Mouse (Mus musculus): ENCODE measurements around the gene Dnajc22.
"Not testable (repeated sequence)": the region's sequence is repeated elsewhere in the genome, so short reads cannot be mapped to it uniquely, and the experiment has no call there.

Dnajc22 gene

DNA sequence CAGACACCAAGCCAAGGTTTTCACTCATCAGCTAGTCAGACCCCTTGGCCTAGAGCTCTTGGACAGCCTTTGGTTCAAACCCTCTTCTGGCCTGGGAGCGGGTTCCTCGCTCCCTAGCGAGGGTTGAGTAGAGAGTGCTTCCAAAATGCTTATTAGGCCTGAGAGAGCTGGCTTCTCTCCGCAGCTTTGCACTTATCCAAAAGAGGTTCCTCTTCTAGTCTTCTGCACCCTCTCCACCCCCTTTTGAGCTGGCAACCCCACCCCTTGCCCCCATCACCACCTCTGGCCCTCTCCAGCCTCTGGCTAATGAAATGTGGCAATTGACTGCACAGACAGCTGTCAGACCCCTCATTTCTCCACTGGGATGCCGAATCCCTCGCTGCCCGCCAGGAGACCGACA lies at the start of gene Dnajc22:
Dnajc22 (plus strand) TSS at position 301 of the 400 bp plus-strand sequence.
- no peak for DNase-seq (ENCODE audit: low spot score in 2 of 2)

DNA sequence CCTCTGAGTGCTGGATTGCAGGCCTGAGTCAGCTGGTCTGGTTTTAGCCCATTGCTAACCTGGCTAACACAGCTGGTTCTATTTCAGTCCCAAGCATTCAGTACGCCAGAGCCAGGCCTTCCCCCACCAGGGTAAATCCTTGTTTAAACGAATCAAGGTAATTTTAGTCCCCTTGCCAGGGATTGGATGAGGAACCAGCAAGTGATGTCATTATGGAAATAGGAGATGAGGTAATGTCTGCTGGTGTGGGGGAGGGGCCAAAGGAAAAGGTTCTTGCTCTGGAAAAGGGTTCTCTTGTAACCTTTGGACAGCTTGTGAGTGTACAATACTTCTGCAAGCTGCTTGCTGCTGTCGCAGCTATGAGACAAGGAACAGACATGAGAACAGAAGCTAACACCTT lies 48.1 kb upstream of the Dnajc22 start:
- DNase-seq (ENCODE audit: low spot score in 2 of 2) = no peak

DNA sequence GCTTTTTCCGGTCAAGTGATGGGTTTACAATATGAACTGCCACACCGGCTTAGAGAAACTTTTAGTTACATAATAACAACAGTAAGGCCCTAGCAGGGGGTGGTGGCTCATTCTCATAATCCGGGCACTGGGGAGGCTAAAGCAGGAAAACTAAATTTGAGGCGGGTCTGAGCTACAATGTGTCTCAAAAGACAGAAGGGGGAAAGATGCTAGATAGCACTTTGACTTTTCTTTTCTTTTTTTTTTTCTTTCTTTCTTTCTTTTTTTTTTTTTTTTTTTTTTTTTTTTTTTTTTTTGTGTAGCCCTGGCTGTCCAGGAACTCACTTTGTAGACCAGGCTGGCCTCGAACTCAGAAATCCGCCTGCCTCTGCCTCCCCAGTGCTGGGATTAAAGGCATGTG lies 47.2 kb upstream of the Dnajc22 start:
- not testable (repeated sequence) for DNase-seq (ENCODE audit: low spot score in 2 of 2)

DNA sequence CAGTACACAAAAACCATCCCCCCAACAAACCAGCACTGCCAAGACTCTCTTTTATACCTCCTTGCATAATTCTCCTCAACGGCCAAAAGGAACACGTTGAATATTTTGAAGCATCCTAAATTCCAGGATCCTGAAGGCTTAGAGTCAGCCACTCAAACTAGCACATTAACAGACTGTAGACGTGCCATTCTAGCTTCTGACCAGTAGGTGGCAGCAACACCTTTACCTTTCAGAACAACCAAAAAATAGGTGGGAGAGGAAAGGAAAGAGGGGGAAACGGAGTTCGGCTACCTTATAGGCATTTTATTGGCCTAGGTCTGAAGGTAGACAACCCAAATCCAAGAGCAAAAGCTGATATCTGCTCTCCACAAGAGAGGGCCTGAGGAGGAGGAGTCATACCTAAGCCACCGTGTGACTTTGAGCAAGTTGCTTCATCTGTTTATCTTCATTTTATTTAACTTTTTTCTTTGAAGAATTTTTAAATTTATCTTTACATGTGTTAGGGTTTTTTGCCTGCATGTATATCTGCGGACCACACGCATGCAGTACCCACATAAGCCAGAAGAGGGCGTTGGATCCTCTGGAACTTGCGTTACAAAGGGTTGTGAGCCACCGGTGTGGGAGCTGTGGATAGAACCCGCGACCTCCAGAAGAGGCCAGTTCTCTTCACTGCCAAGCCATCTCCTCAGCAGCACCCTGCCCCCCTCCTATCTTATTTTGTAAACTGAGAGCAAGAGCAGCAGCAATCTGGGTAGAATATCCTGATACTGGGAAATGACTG lies 43.3 kb upstream of the Dnajc22 start:
- no peak for DNase-seq (ENCODE audit: low spot score in 2 of 2)

DNA sequence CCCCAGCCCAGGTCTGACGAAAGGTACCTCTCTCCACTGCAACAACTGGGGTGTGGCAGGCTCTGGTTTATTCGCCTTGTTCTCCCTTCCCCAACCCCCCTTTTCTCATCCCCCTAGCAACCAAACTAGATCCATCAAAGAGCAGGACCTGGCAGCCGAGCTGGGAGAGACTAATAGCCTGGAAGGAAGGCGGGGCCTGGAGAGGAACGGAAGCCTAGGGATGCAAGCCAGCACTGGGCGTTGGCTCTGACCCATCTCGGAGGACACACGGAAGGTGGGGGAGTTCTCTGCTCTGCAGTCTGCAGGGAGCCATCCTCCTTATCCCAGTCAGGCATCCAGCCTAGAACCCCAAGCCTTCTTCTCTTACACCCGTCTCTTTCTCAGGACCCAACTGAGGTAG lies 39.6 kb upstream of the Dnajc22 start:
- DNase-seq (ENCODE audit: low spot score in 2 of 2) = no peak

DNA sequence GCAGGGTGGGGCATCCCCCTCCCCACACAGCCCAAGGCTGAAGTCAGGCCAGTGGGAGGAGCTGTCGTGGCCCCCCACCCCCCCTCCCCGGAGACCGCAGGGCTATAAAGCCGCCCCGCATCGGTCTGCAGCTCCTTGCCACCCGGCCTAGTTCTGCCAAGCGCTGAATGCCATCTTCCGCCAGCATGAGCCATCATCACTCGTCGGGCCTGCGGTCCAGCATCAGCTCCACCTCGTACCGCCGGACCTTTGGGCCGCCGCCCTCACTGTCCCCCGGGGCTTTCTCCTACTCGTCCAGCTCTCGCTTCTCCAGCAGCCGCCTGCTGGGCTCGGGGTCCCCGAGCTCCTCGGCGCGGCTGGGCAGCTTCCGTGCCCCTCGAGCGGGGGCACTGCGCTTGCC lies 37.9 kb upstream of the Dnajc22 start, which contains the start of gene Prph:
Prph (plus strand) TSS at position 135 of the 400 bp plus-strand sequence.
- no peak for DNase-seq (ENCODE audit: low spot score in 2 of 2)

DNA sequence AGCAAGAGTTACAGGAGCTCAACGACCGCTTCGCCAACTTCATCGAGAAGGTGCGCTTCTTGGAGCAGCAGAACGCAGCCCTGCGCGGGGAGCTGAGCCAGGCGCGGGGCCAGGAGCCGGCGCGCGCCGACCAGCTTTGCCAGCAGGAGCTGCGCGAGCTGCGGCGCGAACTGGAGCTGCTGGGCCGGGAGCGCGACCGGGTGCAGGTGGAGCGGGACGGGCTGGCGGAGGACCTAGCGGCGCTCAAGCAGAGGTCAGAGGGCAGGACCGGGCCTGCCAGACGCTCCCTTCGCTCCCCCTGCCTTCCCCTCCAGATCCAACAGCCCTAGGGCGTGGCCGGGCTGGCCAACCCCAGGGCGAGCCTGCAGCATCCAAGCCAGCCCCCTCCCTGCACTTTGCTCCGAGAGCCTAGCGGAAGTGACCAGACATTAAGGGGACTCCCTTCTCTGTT lies 37.4 kb upstream of the Dnajc22 start:
- DNase-seq (ENCODE audit: low spot score in 2 of 2) = no peak

DNA sequence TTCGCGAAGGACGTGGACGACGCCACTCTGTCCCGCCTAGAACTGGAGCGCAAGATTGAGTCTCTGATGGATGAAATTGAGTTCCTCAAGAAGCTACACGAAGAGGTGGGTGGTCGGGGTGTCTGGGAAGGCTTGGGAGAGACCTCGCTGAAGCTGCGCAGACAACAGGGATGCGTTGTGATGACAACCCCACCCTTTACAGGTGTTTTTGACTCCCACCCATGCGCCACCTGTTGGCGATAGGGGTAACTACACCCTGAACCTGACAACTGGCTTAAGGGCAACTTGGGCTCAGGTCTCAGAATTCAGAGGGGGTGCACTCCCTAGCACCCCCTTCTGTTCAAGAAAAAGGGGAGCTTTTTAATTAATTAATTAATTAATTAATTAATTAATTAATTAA lies 36.6 kb upstream of the Dnajc22 start:
- no peak for DNase-seq (ENCODE audit: low spot score in 2 of 2)

DNA sequence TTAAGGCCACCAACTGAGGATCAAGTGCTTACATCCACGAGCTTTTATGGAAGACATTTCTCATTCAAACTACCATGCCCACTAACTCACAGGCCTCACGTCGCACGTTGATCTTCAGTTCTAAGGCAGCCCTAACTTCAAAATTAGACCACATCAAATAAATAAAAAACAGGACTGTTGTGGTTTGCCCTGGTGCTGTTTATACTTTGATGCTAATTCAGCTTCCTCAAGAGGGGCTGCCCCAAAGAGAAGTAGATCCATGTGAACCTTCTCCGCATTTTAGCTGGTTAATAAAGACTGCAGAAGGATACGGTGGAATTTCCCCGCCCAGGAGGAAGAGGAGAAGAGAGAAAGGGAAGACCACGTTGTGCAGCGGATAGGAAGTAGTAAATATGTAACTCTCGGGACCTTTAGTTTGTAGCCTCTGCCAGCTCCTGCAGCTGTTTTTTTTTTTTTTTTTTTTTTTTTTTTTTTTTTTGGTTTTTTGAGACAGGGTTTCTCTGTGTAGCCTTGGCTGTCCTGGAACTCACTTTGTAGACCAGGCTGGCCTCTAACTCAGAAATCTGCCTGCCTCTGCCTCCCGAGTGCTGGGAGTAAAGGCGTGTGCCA lies 27.3 kb upstream of the Dnajc22 start:
- DNase-seq (ENCODE audit: low spot score in 2 of 2) = no peak

DNA sequence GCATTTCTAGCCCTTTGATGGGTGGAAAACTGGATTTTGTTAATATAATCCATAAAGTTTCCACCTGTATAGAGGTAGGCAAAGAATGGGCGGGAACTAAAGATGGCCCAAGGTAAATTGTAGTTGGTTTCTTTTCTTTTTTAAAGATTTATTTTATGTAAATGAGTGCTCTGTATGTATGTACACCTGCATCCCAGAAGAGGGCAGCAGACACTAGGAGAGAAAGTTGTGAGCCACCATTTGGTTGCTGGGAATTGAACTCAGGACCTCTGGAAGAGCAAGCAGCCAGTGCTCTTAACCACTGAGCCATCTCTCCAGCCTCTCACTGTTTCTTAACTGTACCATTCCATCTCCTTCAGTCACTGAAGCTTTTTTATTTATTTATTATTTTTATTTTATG lies 21.0 kb upstream of the Dnajc22 start:
- no peak for DNase-seq (ENCODE audit: low spot score in 2 of 2)

DNA sequence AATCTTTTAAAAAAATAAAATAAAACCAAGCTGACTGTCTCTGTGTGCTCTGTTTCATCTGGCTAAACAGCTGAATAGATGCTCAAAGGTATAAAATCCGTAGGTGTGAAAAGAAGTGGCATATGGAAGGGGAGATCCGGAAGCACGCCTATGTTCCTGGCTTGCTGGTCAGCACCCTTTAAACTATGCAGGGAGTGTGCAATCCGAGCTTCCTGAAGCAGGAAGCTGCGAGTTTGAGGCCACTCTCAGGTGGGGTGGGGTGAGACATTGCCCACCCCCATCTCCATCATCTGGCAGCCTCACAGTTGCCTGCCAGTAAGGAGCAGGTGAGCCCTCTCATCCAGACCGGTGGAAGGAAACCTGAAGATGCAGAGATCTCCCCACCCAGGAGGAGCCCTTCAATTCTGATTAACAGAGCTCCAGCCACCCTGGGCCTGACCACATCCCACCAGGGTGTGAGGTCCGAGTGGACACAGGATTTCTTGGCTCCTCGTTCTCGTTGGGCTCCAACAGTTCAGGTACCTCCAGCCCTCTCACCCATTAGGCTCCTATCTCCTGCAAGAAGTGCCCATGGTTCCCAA lies 18.9 kb upstream of the Dnajc22 start, which contains the start of gene Troap:
Troap (plus strand) TSS at position 557 of the 581 bp plus-strand sequence.
- DNase-seq (ENCODE audit: low spot score in 2 of 2) = no peak

DNA sequence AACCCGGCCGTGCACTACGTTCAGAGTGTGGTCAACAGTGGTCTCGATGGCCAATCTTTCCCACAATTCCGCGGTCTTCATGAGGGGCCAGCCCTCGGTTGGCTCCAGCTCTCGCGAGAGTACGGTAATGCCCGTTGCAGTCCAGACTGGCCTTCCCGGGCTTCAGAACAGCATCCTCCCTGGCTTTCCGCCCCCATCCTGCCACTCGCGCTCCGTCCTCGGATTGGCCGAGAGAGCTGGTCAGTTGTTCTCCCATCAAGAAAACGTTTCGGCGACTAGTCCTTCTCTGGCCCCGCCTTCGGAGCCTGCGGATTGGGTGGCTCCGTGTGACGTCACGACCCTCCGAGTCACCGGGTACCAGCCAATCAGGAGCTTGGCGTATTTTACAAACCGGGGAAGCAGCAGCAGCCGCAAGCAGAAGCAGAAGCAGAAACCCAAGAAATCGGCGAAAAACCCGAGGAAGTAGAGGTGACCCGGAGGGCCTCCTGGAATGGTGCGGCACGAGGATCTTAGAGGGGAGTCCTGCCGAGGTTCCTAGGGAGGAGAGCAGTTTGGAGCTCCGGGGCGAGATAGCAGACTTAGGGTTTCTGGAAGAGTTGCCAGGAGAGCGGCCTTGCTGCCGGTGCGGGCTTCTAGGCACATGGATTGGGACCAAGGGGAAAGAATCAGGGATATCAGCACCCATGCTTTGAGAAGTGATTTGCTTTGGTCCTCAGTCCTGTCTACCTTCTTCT lies 18.2 kb upstream of the Dnajc22 start:
- peak; percentile 94 to 96 for DNase-seq (ENCODE audit: low spot score in 2 of 2)

DNA sequence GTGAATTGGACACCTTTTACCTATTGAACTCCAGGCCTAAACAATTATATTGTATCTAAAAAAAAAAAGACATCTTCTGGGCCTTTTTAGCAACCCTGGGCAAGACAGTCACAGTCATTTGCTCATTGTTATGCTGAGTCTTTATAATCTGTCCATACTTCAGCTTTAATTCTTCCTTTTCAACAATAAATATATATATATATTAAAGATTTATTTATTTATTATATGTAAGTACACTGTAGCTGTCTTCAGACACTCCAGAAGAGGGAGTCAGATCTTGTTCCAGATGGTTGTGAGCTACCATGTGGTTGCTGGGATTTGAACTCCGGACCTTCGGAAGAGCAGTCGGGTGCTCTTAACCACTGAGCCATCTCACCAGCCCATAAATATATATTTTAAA lies 17.0 kb upstream of the Dnajc22 start:
- DNase-seq (ENCODE audit: low spot score in 2 of 2) = not testable (repeated sequence)

DNA sequence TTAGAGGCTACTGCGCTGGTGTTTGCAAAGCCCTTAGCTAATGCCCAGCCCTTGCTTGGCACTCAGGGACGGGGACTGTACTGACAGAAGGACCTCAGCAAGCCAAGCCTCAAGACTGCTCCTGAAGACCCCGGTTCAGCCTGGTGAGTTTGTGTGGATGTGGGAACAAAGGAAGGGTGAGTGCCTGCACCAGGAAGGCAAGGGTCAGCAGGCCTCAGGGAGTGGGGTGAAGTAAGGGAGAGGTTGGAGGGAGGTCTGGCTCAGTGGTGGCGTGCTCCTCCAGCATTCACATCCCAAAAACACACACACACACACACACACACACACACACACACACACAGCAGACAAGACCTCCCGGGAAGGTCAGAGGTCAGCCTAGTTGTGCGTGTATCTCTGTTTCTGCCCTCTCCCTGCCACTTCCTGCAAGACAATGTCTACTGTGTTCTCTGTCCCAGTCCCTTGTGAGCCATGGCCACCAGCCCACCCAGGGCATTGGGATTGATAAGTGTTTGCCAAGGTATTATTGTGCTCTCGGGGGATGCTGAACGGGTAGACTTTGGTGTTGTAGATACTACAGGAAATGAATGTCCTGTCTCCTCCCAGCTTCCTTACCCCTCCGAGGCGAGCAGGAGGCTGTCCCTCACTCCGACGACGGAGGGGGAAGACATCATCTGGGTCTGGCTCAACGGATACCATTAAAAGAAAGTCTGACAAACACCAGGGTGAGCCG lies 14.6 kb upstream of the Dnajc22 start:
- DNase-seq (ENCODE audit: low spot score in 2 of 2) = no peak

DNA sequence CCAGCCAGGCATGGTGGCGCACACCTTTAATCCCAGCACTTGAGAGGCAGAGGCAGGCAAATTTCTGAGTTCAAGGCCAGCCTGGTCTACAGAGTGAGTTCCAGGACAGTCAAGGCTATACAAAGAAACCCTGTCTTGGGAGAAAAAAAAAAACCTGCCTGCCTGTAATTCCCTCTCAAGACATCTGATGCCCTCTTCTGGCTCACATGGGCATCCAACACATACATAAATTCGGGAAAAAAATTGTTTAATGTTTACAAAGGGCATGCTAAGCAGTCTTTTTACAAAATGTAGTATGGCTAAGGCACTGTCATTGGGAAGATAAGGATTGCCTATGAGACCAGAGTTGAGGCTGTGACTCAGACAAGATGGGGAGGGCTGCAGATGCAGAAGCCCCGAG lies 13.2 kb upstream of the Dnajc22 start:
- DNase-seq (ENCODE audit: low spot score in 2 of 2) = no peak

DNA sequence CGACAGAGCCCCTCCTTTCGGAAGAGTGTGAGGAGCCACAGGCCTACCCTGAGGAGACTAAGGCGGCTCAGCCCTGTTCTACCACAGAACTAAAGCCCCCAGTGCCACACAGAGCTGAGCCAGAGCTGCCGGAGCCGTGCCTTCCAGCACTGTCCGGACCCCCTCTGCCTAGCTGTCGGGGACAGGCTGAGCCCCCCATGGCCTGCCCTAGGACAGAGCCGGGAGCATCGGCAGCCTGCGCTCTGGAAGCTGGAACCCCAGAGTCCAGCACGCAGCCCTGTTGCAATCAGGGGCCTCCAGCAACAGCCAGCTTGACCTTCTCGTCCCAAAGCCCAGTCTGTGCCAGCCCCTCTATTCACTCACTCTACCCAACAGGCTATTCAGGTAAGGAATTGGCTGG lies 10.6 kb upstream of the Dnajc22 start:
- DNase-seq (ENCODE audit: low spot score in 2 of 2) = no peak

DNA sequence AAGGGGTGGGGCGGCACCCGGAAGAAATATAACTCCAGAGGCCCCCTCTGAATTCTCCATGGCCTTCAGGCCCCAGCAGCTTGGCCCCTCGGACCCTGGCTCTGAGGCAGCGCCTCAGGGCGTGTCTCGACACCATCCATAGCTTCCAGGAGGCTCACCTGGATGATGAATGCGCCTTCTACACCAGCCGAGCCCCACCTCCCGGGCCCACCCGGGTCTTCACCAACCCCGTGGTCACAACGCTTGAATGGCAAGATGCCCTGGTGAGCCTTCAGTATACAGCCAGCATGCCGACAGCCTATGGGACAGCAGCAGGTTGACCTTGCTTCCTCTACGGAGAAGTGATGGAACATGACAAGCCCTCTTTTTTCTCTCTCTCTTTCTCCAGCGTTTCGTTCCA lies 10.1 kb upstream of the Dnajc22 start:
- no peak for DNase-seq (ENCODE audit: low spot score in 2 of 2)

DNA sequence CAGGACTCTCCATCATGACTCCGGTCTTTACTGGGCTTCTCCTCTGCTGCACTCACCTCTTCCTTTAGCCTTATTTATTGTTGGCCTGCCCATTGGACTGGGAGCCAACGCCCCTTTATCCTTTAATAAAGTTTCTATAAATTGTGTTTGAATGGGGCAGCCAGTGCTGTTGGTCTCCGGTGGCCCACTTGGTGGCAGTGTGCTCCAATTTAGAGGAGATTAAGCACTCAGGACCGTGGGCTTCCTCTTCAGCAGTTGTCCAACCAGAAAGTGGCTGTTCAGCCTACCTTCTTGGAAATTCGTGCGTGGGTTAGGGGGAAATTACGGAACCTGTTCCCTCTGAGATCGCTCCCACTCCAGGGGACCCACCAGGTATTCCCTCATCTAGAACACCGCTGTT lies 9.7 kb upstream of the Dnajc22 start:
- peak in 1 of 2 experiments; percentile 29 for DNase-seq (ENCODE audit: low spot score in 2 of 2)

DNA sequence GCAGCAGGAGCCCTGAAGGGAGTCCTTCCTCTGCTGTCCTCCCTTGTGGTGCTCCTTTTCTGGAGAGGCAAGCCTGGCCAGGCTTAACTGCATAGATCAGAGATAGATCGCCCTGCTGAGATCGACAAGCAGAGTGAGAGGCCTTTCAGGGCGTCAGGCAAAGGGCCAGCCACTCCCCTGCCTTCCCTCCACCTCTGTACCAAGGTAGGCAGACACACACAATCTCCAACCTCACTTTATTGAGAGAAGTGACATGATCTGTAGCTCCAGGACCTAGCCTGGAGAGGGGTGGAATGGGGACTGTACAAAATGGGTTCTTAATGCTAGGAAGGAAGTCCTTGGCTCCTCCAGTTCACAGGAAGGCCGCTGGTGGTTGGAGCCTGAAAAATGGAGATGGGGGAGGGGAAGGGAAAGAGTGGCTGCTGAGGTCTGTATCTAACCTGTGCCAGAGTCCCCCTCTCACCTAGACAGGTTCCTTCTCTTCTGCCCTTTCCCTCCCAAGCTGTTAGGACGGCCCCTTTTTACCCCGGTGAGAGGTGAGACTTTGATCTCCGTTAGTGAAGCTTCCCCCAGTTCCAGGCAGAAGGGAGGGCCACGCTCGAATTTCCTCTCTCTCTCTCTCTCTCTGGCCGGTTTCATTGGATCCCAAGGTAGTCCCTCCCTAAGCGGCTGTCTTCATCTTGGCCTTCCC lies 9.0 kb upstream of the Dnajc22 start:
- DNase-seq (ENCODE audit: low spot score in 2 of 2) = no peak

DNA sequence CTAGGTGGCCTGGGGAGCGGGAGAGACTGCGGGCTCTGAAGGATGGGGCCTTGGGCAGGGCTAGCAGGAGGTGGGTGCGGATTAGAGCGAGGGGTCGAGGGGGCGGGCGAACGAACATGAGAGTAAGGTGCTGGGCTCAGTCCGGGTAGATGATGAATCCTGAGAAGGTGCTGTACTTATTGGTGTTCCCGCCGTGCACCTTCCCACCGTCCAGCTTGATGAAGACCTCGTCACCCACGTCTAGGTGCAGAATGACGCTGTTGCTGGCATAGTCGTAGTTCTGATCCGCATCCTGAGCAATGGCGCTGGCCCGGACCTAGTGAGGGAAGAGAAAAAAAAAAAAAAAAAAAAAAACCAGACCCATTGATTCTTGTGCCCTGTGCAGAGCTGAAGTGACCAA lies 8.4 kb upstream of the Dnajc22 start:
- DNase-seq (ENCODE audit: low spot score in 2 of 2) = no peak

DNA sequence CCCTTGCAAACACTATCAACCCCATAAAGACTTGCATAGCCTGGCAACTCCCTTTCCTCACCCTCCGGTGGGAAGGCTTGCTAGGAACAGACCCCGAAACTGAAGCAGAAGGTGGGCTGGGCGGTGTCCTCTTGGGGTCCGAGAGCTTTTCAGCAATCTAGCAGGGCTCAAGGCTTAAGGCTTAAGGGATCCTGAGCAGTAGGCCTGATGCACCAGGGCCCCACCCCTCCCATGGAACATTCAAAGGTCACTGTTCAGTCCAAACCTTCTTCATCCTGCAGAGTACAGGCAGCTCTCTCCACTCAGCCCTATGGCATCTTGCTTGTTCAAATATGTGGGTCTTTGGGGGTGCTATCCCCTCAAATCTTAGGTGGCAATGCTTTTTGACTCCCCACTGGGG lies 7.0 kb upstream of the Dnajc22 start:
- DNase-seq (ENCODE audit: low spot score in 2 of 2) = no peak
